Mouse (Mus musculus) hindbrain, embryonic 12.5 days (tissue): ENCODE measurements at regions not wholly inside any gene's neighbourhood (a gene's known extent, or its start where the extent isn't known, plus 50 kb on each side); places are given as distances from the start of the nearest gene placed in this dataset.

ENCODE experiments used
- ATAC-seq: fragments of 200-750 bp; cut with Nextera tagmentation; 2 replicates; pipeline ENCODE4 v1.8.0; 2017; ENCODE audit warnings: moderate TSS enrichment; ENCODE audit not compliant: low FRiP score
- H3K27ac ChIP-seq: fragments of 300-500 bp; sonication (generic); 2 replicates; pipeline ENCODE4 v1.5.1; 2016; ENCODE audit warnings: mild to moderate bottlenecking
- H3K27me3 ChIP-seq: fragments of 300-500 bp; sonication (generic); 2 replicates; pipeline ENCODE4 v1.6.1; 2016; ENCODE audit warnings: mild to moderate bottlenecking
- H3K36me3 ChIP-seq: fragments of 300-500 bp; sonication (generic); 2 replicates; pipeline ENCODE4 v1.6.1; 2016; ENCODE audit warnings: mild to moderate bottlenecking
- H3K4me1 ChIP-seq: fragments of 300-500 bp; sonication (generic); 2 replicates; pipeline ENCODE4 v1.6.1; 2016
- H3K4me2 ChIP-seq: fragments of 300-500 bp; sonication (generic); replicated peaks from 2 replicates; pipeline ENCODE4 v1.6.1; 2016; ENCODE audit warnings: mild to moderate bottlenecking
- H3K4me3 ChIP-seq: fragments of 300-500 bp; sonication (generic); 2 replicates; pipeline ENCODE4 v1.5.1; 2016; ENCODE audit warnings: mild to moderate bottlenecking
- H3K9ac ChIP-seq: fragments of 300-500 bp; sonication (generic); 2 replicates; pipeline ENCODE4 v1.6.1; 2016; ENCODE audit warnings: mild to moderate bottlenecking, moderate library complexity
- H3K9me3 ChIP-seq: fragments of 300-500 bp; sonication (generic); replicated peaks from 2 replicates; pipeline ENCODE4 v1.6.1; 2016; ENCODE audit warnings: mild to moderate bottlenecking
- WGBS: fragments of 180-500 bp; shearing (Covaris S2); methylation state at CpG from one replicate; pipeline ENCODE4 v1.1.7; 2016; 5-methylcytosine and 5-hydroxymethylcytosine counted together

DNA sequence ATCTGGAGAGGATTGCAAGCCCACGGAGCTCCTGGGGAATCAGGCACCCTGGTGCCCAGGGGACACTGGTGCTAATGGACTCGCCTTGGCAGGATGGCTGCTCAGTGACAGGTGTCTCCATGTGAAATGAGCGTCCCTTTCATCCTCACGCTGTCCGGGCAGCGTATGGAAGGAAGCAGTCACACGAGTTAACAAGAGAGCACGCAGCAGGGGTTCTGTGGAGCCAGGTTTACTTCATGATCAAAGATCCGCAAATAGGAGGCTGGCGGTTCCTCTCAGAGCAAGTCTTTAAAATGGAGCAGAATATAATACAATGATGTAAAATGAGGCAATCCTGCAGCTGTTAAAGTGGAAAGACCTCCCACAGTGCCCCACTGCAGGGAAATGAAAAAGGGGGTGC lies 276.8 kb downstream of the Matn1 start:
- Histone ChIP-seq H3K27me3 (no peaks in the 10 kb centered on the region), H3K4me2 (no peak overlapping the region), H3K9me3 (no peaks in the 10 kb centered on the region), H3K36me3 (no peaks in the 10 kb centered on the region), H3K9ac (no peak overlapping the region), H3K27ac (no peak overlapping the region), H3K4me1 (peaks cover 4% of the 10 kb centered on the region; the same call in 1 of the 2 replicates), H3K4me3 (no peak overlapping the region)
- ATAC-seq = no peak
- 71% methylated on average over 10 of the region's 10 CpGs for WGBS

DNA sequence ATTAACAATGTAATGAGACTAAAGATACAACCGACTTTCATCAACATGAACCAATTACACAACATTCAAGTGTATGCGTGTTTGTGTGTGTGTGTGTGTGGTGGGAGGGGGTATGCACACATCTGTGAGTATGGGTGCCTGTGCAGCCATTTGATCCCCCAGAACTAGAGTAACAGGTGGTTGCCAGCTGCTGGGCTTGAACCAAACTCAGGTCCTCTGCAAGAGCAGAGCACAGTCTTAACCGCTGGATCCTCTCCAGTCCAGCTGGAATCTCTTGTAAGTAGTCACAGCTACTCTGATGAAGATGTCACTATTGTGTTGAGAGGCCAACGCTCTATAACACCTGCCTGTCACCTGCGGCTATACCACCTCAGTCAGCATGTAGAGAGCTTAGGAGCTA lies 286.2 kb downstream of the Matn1 start:
- no peaks in the 10 kb centered on the region for H3K27me3 ChIP-seq
- 91% methylated on average over 5 of the region's 5 CpGs for WGBS
- H3K27ac ChIP-seq = no peak overlapping the region
- no peak overlapping the region for H3K4me2 ChIP-seq
- H3K4me3 ChIP-seq = no peak overlapping the region
- ATAC-seq = no peak
- no peak overlapping the region for H3K9ac ChIP-seq
- no peaks in the 10 kb centered on the region for H3K36me3 ChIP-seq
- H3K9me3 ChIP-seq = no peaks in the 10 kb centered on the region
- H3K4me1 ChIP-seq = no peaks in the 10 kb centered on the region

DNA sequence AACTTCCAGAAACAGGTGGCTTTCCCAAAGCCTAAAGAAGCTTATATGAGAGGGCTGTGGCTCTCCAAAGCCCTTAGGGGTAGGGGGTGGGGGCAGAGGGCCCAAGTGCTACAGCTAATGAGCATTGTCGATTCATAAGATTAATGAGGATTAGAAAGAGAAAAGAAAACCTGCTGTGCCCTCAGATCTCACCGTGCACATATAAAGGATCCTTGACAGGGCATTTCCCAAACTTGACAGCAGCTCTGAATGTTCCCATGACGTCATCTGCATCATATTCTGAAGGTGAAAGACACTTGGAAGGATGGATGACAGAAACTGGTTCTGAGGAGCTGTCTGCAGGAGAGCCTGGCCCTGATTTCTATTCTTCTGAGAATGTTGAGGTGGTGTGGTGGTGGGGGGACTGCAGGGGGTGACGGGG lies 292.4 kb downstream of the Matn1 start:
- H3K36me3 ChIP-seq = no peaks in the 10 kb centered on the region
- no peak for ATAC-seq
- H3K4me3 ChIP-seq = no peak overlapping the region
- H3K27me3 ChIP-seq = no peaks in the 10 kb centered on the region
- no peak overlapping the region for H3K27ac ChIP-seq
- H3K9ac ChIP-seq = no peak overlapping the region
- no peaks in the 10 kb centered on the region for H3K9me3 ChIP-seq
- WGBS = 32% methylated on average over 4 of the region's 4 CpGs
- H3K4me1 ChIP-seq = peaks cover 6% of the 10 kb centered on the region; the same call in 1 of the 2 replicates
- H3K4me2 ChIP-seq = no peak overlapping the region

DNA sequence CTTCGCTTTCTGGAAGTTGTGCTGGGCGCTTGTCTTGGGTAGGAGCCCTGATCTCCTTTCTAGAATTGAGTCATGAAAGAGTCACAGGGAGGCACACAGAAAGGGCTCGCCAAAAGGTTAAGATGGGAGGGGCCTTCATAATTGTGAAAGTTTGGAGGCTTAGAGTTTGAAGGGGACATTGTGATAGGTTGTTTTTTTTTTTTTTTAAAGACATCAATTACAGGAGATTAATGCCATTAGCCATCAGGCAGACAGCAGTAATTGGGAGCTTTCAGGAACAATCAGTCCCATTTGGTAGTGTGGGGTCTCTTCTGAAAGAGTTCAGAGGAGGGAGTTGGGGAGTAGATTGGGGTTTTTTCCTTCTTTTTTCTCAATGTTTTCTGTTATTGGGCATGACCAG lies 294.4 kb downstream of the Matn1 start:
- H3K9me3 ChIP-seq = no peaks in the 10 kb centered on the region
- no peak overlapping the region for H3K27ac ChIP-seq
- peaks cover 13% of the 10 kb centered on the region for H3K4me1 ChIP-seq
- no peaks in the 10 kb centered on the region for H3K27me3 ChIP-seq
- H3K9ac ChIP-seq = no peak overlapping the region
- no peak overlapping the region for H3K4me3 ChIP-seq
- no peak for ATAC-seq
- H3K36me3 ChIP-seq = no peaks in the 10 kb centered on the region
- H3K4me2 ChIP-seq = no peak overlapping the region
- WGBS = 74% methylated on average over 3 of the region's 3 CpGs

DNA sequence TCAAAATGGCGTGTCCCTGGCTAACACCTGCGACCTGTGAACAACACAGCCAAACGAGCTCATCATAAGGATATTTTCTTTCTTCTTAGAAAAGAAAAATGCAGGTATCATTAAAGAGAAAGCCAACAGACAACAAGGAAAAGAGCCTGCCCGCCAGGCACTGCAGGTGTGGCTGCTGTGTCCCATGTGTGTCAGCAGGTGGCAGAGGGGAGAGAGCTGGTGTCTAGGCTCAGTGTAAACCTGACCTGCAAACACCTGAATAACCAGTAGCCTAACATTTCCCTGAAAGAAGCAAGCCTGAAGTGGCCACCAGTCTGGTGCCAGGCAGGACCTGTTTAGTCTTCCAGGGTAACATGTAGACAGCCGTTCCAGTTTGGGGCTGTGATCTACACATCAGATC lies 294.9 kb downstream of the Matn1 start:
- Histone ChIP-seq H3K36me3 (no peaks in the 10 kb centered on the region), H3K9me3 (no peaks in the 10 kb centered on the region), H3K4me2 (no peak overlapping the region), H3K9ac (no peak overlapping the region), H3K4me3 (no peak overlapping the region), H3K27ac (no peak overlapping the region), H3K27me3 (no peaks in the 10 kb centered on the region), H3K4me1 (peaks cover 19% of the 10 kb centered on the region)
- no peak for ATAC-seq
- 80% methylated on average over 5 of the region's 5 CpGs for WGBS

- no peak for ATAC-seq
- no peaks in the 10 kb centered on the region for H3K27me3 ChIP-seq
- no peak overlapping the region for H3K27ac ChIP-seq
- H3K36me3 ChIP-seq = no peaks in the 10 kb centered on the region
- H3K4me2 ChIP-seq = no peak overlapping the region
- H3K9ac ChIP-seq = no peak overlapping the region
- no peaks in the 10 kb centered on the region for H3K9me3 ChIP-seq
- H3K4me3 ChIP-seq = no peak overlapping the region
- 84% methylated on average over 4 of the region's 4 CpGs for WGBS
- peaks cover 25% of the 10 kb centered on the region for H3K4me1 ChIP-seq
These were observed 296.3 kb downstream of the Matn1 start for GRCm38 (mm10) chr4:131240457-131240856.

DNA sequence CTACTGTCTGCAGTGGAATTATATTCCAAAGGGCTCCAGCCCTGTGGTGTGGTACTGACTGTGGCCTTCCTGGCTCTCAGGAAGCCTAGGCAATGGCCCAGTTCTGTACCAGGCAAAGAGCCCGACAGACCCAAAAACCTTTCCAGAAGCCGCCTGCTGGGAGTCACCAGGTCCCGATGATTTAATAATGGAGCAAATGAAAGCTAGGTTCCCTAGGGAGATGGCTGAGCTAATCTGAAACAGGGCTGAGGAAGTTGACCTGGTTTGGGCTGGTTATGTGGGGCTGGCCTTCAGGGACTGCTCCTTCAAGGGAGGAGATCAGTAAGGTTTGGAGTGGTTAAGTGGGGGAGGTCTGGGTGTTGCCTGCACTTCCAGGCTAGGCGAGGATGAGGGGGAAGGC lies 298.1 kb downstream of the Matn1 start:
- no peaks in the 10 kb centered on the region for H3K9me3 ChIP-seq
- no peaks in the 10 kb centered on the region for H3K27me3 ChIP-seq
- WGBS = 73% methylated on average over 4 of the region's 4 CpGs
- no peaks in the 10 kb centered on the region for H3K36me3 ChIP-seq
- H3K4me3 ChIP-seq = no peak overlapping the region
- no peak overlapping the region for H3K27ac ChIP-seq
- H3K9ac ChIP-seq = no peak overlapping the region
- no peak overlapping the region for H3K4me2 ChIP-seq
- ATAC-seq = no peak
- H3K4me1 ChIP-seq = peaks cover 19% of the 10 kb centered on the region

GRCm38 (mm10) chr4:131243744-131244387 lies 299.7 kb downstream of the Matn1 start:
- no peak overlapping the region for H3K4me2 ChIP-seq
- H3K36me3 ChIP-seq = no peaks in the 10 kb centered on the region
- no peak overlapping the region for H3K9ac ChIP-seq
- peaks cover 19% of the 10 kb centered on the region for H3K4me1 ChIP-seq
- no peaks in the 10 kb centered on the region for H3K27me3 ChIP-seq
- ATAC-seq = peak; percentile 72
- H3K4me3 ChIP-seq = no peak overlapping the region
- WGBS = 15% methylated on average over 9 of the region's 9 CpGs
- H3K9me3 ChIP-seq = no peaks in the 10 kb centered on the region
- peak overlapping the region; percentile 80 for H3K27ac ChIP-seq

GRCm38 (mm10) chr4:131252602-131253442 lies 308.6 kb downstream of the Matn1 start:
- H3K4me3 ChIP-seq = 0 out of 2 replicates have a peak overlapping the region, but pooled peaks have one; percentile 8
- peak overlapping the region; percentile 48 for H3K4me2 ChIP-seq
- H3K27ac ChIP-seq = no peak overlapping the region
- no peaks in the 10 kb centered on the region for H3K36me3 ChIP-seq
- no peaks in the 10 kb centered on the region for H3K9me3 ChIP-seq
- ATAC-seq = peak; percentile 82
- peaks cover 13% of the 10 kb centered on the region for H3K4me1 ChIP-seq
- peaks cover 10% of the 10 kb centered on the region for H3K27me3 ChIP-seq
- WGBS = 22% methylated on average over 30 of the region's 30 CpGs
- no peak overlapping the region for H3K9ac ChIP-seq

GRCm38 (mm10) chr4:131253443-131253817 lies 309.2 kb downstream of the Matn1 start:
- Histone ChIP-seq H3K27me3 (peaks cover 10% of the 10 kb centered on the region), H3K36me3 (no peaks in the 10 kb centered on the region), H3K4me1 (peaks cover 18% of the 10 kb centered on the region), H3K4me2 (peak overlapping the region; percentile 48; the same call in 1 of the 2 replicates), H3K9me3 (no peaks in the 10 kb centered on the region), H3K4me3 (0 out of 2 replicates have a peak overlapping the region, but pooled peaks have one; percentile 8), H3K27ac (no peak overlapping the region), H3K9ac (no peak overlapping the region)
- no peak for ATAC-seq
- 4% methylated on average over 8 of the region's 8 CpGs for WGBS

DNA sequence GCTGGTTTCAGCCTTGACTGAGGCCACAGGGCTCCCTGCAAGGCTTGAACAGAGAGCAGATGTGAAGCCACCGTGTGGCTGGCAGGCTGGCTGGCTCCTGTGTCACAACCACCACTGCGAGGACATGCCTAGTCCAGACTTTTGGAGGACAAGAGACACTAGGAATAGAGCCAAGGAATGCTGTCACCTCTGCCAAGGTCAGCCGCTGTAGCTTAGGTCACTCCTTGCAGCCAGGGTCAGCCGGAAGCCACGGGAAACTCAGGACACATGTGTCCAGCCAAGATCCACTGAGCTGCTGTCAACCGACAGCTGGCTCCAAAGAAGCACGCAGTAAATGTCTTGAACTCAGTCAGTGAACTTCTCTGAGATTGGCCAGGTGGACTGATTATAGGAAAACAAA lies 310.1 kb downstream of the Matn1 start:
- H3K27ac ChIP-seq = no peak overlapping the region
- H3K9ac ChIP-seq = no peak overlapping the region
- H3K4me3 ChIP-seq = no peak overlapping the region
- WGBS = 73% methylated on average over 7 of the region's 7 CpGs
- no peak overlapping the region for H3K4me2 ChIP-seq
- H3K9me3 ChIP-seq = no peaks in the 10 kb centered on the region
- peaks cover 10% of the 10 kb centered on the region for H3K27me3 ChIP-seq
- ATAC-seq = no peak
- peaks cover 18% of the 10 kb centered on the region for H3K4me1 ChIP-seq
- no peaks in the 10 kb centered on the region for H3K36me3 ChIP-seq

GRCm38 (mm10) chr4:131254691-131255090 lies 310.5 kb downstream of the Matn1 start:
- H3K9ac ChIP-seq = no peak overlapping the region
- no peak overlapping the region for H3K4me2 ChIP-seq
- H3K4me1 ChIP-seq = peaks cover 18% of the 10 kb centered on the region
- no peak for ATAC-seq
- H3K4me3 ChIP-seq = no peak overlapping the region
- H3K27ac ChIP-seq = no peak overlapping the region
- peaks cover 10% of the 10 kb centered on the region for H3K27me3 ChIP-seq
- H3K9me3 ChIP-seq = no peaks in the 10 kb centered on the region
- 45% methylated on average over 6 of the region's 6 CpGs for WGBS
- no peaks in the 10 kb centered on the region for H3K36me3 ChIP-seq

- Histone ChIP-seq H3K36me3 (no peaks in the 10 kb centered on the region), H3K27me3 (peaks cover 10% of the 10 kb centered on the region), H3K4me3 (no peak overlapping the region), H3K9ac (no peak overlapping the region), H3K27ac (no peak overlapping the region), H3K9me3 (no peaks in the 10 kb centered on the region), H3K4me1 (peaks cover 16% of the 10 kb centered on the region), H3K4me2 (no peak overlapping the region)
- ATAC-seq = no peak
- 75% methylated on average over 2 of the region's 2 CpGs for WGBS
These were observed 317.1 kb downstream of the Matn1 start for GRCm38 (mm10) chr4:131261236-131261635.
